Mouse (Mus musculus): ENCODE measurements around the gene Gm49373.

DNA sequence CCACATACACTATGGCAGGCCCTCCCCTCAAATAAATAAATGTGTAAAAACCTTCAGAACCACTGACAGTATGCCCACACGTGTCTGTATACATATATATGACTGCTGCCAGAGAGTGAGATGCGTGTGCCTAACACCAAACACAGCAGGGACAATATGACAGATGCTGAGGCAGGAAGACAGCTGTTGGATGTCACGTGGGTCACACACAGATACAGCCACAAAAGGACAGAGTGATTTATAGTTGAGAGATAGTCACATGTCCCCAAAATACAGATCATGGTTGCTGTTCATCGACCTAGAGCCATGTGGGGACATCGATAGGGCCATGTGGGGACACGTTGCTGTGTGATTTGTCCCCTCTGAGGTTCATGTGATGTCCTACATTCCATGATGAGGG lies 44.2 kb upstream of the Gm49373 start:
- TF ChIP-seq CTCF (conservative IDR thresholded peaks at IDR 0.05 in 1 of 2, IDR thresholded peaks at IDR 0.05 in 1 of 2; ENCODE audit: low read depth in 2 of 2, low read length in 2 of 2) (no peak), CHD1 (IDR thresholded peaks at IDR 0.05; ENCODE audit: low read depth, low read length) (no peak), NELFE (IDR thresholded peaks at IDR 0.05; ENCODE audit: low read depth, low read length) (no peak), POLR2A (IDR thresholded peaks at IDR 0.05; ENCODE audit: low read depth, low read length) (no peak), MAFK (IDR thresholded peaks at IDR 0.05; ENCODE audit: insufficient replicate concordance, low read length) (no peak), USF1 (IDR thresholded peaks at IDR 0.05; ENCODE audit: low read depth, low read length) (no peak), HCFC1 (IDR thresholded peaks at IDR 0.05; ENCODE audit: low read depth, low read length) (no peak)

Measured in CH12.LX (cell line).